Mouse (Mus musculus) small intestine, adult 2 months (tissue): ENCODE results near the gene Tkt.

ENCODE experiments used
- CTCF ChIP-seq: fragments of 200-500 bp; IDR thresholded peaks from 2 replicates; pipeline ENCODE4 v1.5.1; 2012; ENCODE audit warnings: low read depth, mild to moderate bottlenecking, control low read depth, inconsistent platforms, low read length, moderate library complexity, mixed read lengths; ENCODE audit not compliant: insufficient replicate concordance, insufficient read length; ENCODE audit errors: extremely low read depth
- POLR2A ChIP-seq: fragments of 200-500 bp; IDR thresholded peaks from 2 replicates; pipeline ENCODE4 v1.6.1; 2012; ENCODE audit warnings: low read depth, mild to moderate bottlenecking, control low read depth, inconsistent platforms, low read length, moderate library complexity

GRCm38 (mm10) chr14:30619982-30620578 lies 71.9 kb downstream of the Tkt start:
- TF ChIP-seq CTCF (no peak), POLR2A (no peak)
